Mouse (Mus musculus) kidney, adult 2 months (tissue): ENCODE results near the gene Mbd6.

Experiments
- CTCF ChIP-seq: fragments of 200-500 bp; conservative IDR thresholded peaks from 2 replicates; pipeline ENCODE4 v1.5.1; 2011; ENCODE audit warnings: low read depth, mild to moderate bottlenecking, control low read depth, low read length, moderate library complexity, mixed read lengths; ENCODE audit not compliant: insufficient read depth, insufficient read length
- POLR2A ChIP-seq: fragments of 200-500 bp; IDR thresholded peaks from one replicate; pipeline ENCODE4 v1.6.1; 2011; ENCODE audit warnings: low read depth, low read length, control low read depth

DNA sequence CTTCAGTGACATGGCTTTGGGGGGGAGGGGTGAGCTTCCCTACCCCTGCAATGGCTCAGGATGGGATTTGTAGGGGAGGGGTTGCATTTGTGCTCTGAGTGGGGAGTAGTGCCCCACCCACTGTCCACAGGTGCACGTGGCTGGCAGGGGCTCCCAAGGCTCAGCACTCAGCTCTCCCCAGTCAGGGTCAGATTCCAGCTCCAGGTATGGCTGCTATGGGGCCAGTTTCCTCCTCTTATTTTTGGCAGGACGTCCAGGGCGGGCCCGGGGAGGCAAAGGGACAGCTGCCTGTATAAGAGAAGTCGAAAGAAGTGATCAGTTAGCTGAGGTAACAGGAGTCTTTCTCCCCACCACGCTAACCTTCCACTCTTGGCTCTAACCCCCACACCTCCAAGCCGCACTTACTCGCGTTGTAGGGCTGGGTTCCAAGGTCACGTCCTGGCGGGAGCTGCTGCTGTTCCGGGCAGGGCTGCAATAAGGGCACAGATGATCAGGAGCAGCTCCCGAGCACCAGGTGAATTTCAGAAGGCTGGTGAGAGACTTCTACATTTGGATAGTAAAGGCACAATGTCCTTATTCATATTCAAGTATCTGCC, 6.1 kb downstream of the Mbd6 start:
- TF ChIP-seq CTCF: no peak
- no peak for TF ChIP-seq POLR2A
